ENCODE assay signal across 8 mouse cellular contexts in the genomic region with DNA sequence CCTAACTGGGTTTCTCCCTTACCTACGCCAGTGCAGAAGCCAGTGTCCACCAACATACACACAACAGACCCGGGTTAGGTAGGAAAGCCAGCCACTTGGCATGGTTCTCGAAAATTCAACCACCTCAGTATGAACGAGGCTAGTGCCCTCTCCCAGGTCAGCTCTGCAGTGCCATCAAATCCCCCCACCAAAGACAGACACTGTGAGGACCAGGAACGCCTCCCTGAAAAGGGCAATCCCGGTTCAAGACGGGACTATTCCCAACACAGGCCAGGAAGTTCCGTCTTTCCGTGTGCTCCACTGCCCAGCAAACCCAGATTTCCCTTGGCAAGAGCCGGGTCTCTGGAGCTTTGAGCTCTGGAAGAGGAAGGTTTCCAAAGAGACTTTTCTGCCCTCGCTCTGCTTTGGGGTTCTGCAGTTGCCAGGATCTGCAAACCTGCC. TPM values are rescaled to one million over a fixed set of nuclear protein-coding genes. Genes with fewer than 3 reads are reported as not detected.
A peak's percentile ranks its signal among the peaks of the same experiment; 100 is the strongest.
DNase-seq lines count a peak whose midpoint lies in the region; ATAC-seq lines count a peak whose summit lies in the region.

No protein-coding gene starts in this region.

- DNase-seq in kidney, postnatal 10 days: peak; percentile 38
- DNase-seq in kidney, adult 9 months: no peak
- DNase-seq in cerebellum, adult 8-10 months: peak; percentile 45
- no peak for DNase-seq in limb, embryonic 10.5 days (ENCODE audit: low spot score)
- no peak for DNase-seq in T-cell, adult 2 months (ENCODE audit: low spot score)
- DNase-seq in adrenal gland, adult 2 months: no peak

- WGBS in forebrain, embryonic 13.5 days: 14% methylated on average over 11 of the region's 11 CpGs
- WGBS in limb, embryonic 10.5 days: 18% methylated on average over 11 of the region's 11 CpGs
- WGBS in neural tube, embryonic 13.5 days: 17% methylated on average over 11 of the region's 11 CpGs

- no peaks in the 10 kb centered on the region for H3K27me3 ChIP-seq in forebrain, embryonic 13.5 days
- H3K27me3 ChIP-seq in limb, embryonic 10.5 days (ENCODE audit: low read depth, poor library complexity, severe bottlenecking): peaks cover 8% of the 10 kb centered on the region; the same call in 1 of the 2 replicates
- no peaks in the 10 kb centered on the region for H3K27me3 ChIP-seq in neural tube, embryonic 13.5 days

- H3K9ac ChIP-seq in forebrain, embryonic 13.5 days: peak overlapping the region; percentile 69
- peak overlapping the region; percentile 78 for H3K9ac ChIP-seq in neural tube, embryonic 13.5 days

- H3K36me3 ChIP-seq in forebrain, embryonic 13.5 days (ENCODE audit: poor library complexity, severe bottlenecking): no peaks in the 10 kb centered on the region
- H3K36me3 ChIP-seq in limb, embryonic 10.5 days: no peaks in the 10 kb centered on the region
- H3K36me3 ChIP-seq in neural tube, embryonic 13.5 days: no peaks in the 10 kb centered on the region

- peak overlapping the region; percentile 55 for H3K4me3 ChIP-seq in forebrain, embryonic 13.5 days
- H3K4me3 ChIP-seq in limb, embryonic 10.5 days: peak overlapping the region; percentile 60
- H3K4me3 ChIP-seq in neural tube, embryonic 13.5 days: peak overlapping the region; percentile 57

- H3K9me3 ChIP-seq in forebrain, embryonic 13.5 days (replicated peaks): no peaks in the 10 kb centered on the region
- no peaks in the 10 kb centered on the region for H3K9me3 ChIP-seq in limb, embryonic 10.5 days (replicated peaks)
- H3K9me3 ChIP-seq in neural tube, embryonic 13.5 days: no peaks in the 10 kb centered on the region

- peak; percentile 28; the same call in 1 of the 2 replicates for ATAC-seq in forebrain, embryonic 13.5 days
- ATAC-seq in neural tube, embryonic 13.5 days (ENCODE audit: low read depth): no peak

- H3K4me1 ChIP-seq in forebrain, embryonic 13.5 days: peaks cover 27% of the 10 kb centered on the region
- H3K4me1 ChIP-seq in limb, embryonic 10.5 days: peaks cover 40% of the 10 kb centered on the region
- peaks cover 32% of the 10 kb centered on the region for H3K4me1 ChIP-seq in neural tube, embryonic 13.5 days (replicated peaks)

- peak overlapping the region; percentile 75 for H3K4me2 ChIP-seq in forebrain, embryonic 13.5 days
- H3K4me2 ChIP-seq in neural tube, embryonic 13.5 days: peak overlapping the region; percentile 83

- H3K27ac ChIP-seq in forebrain, embryonic 13.5 days: peak overlapping the region; percentile 85
- H3K27ac ChIP-seq in limb, embryonic 10.5 days: peak overlapping the region; percentile 82
- H3K27ac ChIP-seq in neural tube, embryonic 13.5 days (replicated peaks): peak overlapping the region; percentile 95

RNA-seq across cellular contexts. Expression of gene Klhl3, which starts 0.8 kb away (rescaled TPM):
- 5.6 and 6.7 TPM in 2 replicates for polyA plus RNA-seq in forebrain, embryonic 13.5 days (2015; fragmentation: Nextera tagmentation; extraction: Ambion mirVana)
- 2.1 and 3.2 TPM in 2 replicates for polyA plus RNA-seq in limb, embryonic 10.5 days (2016; fragmentation: Nextera tagmentation; extraction: Ambion mirVana)
- 11.5 and 12.3 TPM in 2 replicates for polyA plus RNA-seq in neural tube, embryonic 13.5 days (2015; fragmentation: Nextera tagmentation; extraction: Ambion mirVana)
- 1 to 10 TPM in 1 of 2 experiments, under 1 TPM in 1; 0.86 to 3.7 TPM for total RNA-seq in adrenal gland, adult 2 months (2021)
- polyA plus RNA-seq in adrenal gland, adult 2 months (2012; rRNA removed): 0.86 and 1.1 TPM in 2 replicates

RNA-seq across cellular contexts. Expression of gene Hnrnpa0, which starts 15.7 kb away (rescaled TPM):
- 73.6 and 81.0 TPM in 2 replicates for polyA plus RNA-seq in forebrain, embryonic 13.5 days (2015; fragmentation: Nextera tagmentation; extraction: Ambion mirVana)
- 33.3 and 35.3 TPM in 2 replicates for polyA plus RNA-seq in limb, embryonic 10.5 days (2016; fragmentation: Nextera tagmentation; extraction: Ambion mirVana)
- 53.7 and 56.0 TPM in 2 replicates for polyA plus RNA-seq in neural tube, embryonic 13.5 days (2015; fragmentation: Nextera tagmentation; extraction: Ambion mirVana)
- 100 to 1,000 TPM in 1 of 2 experiments, 10 to 100 TPM in 1; 68.1 to 117 TPM for total RNA-seq in adrenal gland, adult 2 months (2021)
- 79.4 and 96.9 TPM in 2 replicates for polyA plus RNA-seq in adrenal gland, adult 2 months (2012; rRNA removed)

RNA-seq across cellular contexts. Expression of gene Idnk, which starts 44.8 kb away (rescaled TPM):
- 66.5 and 73.2 TPM in 2 replicates for polyA plus RNA-seq in forebrain, embryonic 13.5 days (2015; fragmentation: Nextera tagmentation; extraction: Ambion mirVana)
- 36.1 and 37.7 TPM in 2 replicates for polyA plus RNA-seq in limb, embryonic 10.5 days (2016; fragmentation: Nextera tagmentation; extraction: Ambion mirVana)
- 76.8 and 80.8 TPM in 2 replicates for polyA plus RNA-seq in neural tube, embryonic 13.5 days (2015; fragmentation: Nextera tagmentation; extraction: Ambion mirVana)
- total RNA-seq in adrenal gland, adult 2 months (2021): 10 to 100 TPM; 55.1 to 69.8 TPM
- polyA plus RNA-seq in adrenal gland, adult 2 months (2012; rRNA removed): 11.0 and 15.3 TPM in 2 replicates

Comparison
In these comparisons a context has a peak if more than half of its experiments do, and no peak if none do; other contexts are left out.
1. DNase-seq: peak in kidney, postnatal 10 days (single experiment) and cerebellum, adult 8-10 months (single experiment); none in kidney, adult 9 months (single experiment), limb, embryonic 10.5 days (single experiment), T-cell, adult 2 months (single experiment) and adrenal gland, adult 2 months (single experiment).
2. Peak in every context shown above with its lines, with median percentiles within 50 percentile points of each other: H3K27ac ChIP-seq and H3K4me3 ChIP-seq.